Mouse (Mus musculus) monocyte, adult 2 months (primary cell): Measurements from ENCODE around the gene Ssmem1.
A peak's percentile ranks its signal among the peaks of the same experiment; 100 is the strongest.

ENCODE experiments used
- DNase-seq, 2 experiments: peaks; one replicate each; pipeline ENCODE4 v3.0.0; 2022; ENCODE audit warnings: low spot score in 2 of 2, low read depth in 1 of 2

Gene Ssmem1

GRCm38 (mm10) chr6:30509265-30510239 is at the start of gene Ssmem1, which contains the start of gene Tmem209:
Gene Ssmem1, plus strand, starts transcription at chr6:30509849.
Gene Tmem209, minus strand, starts transcription at chr6:30509783.
- DNase-seq = peak; percentile 96

GRCm38 (mm10) chr6:30460750-30461446 is 48.8 kb upstream of the Ssmem1 start:
- no peak for DNase-seq

GRCm38 (mm10) chr6:30461755-30462344 is 47.8 kb upstream of the Ssmem1 start:
- DNase-seq = no peak

- DNase-seq = no peak
Observed at GRCm38 (mm10) chr6:30462822-30463221, 46.8 kb upstream of the Ssmem1 start.

- no peak for DNase-seq
Observed at GRCm38 (mm10) chr6:30465586-30465985, 44.1 kb upstream of the Ssmem1 start.

- no peak for DNase-seq
Observed at GRCm38 (mm10) chr6:30468058-30468457, 41.6 kb upstream of the Ssmem1 start.

- DNase-seq = no peak
Observed at GRCm38 (mm10) chr6:30468684-30469083, 41.0 kb upstream of the Ssmem1 start.

- no peak for DNase-seq
Observed at GRCm38 (mm10) chr6:30469370-30469769, 40.3 kb upstream of the Ssmem1 start.

- DNase-seq = no peak
Observed at GRCm38 (mm10) chr6:30471706-30472105, 37.9 kb upstream of the Ssmem1 start.

GRCm38 (mm10) chr6:30476025-30476765 is 33.5 kb upstream of the Ssmem1 start:
- no peak for DNase-seq

- DNase-seq = no peak
Observed at GRCm38 (mm10) chr6:30477210-30477714, 32.4 kb upstream of the Ssmem1 start.

- no peak for DNase-seq
Observed at GRCm38 (mm10) chr6:30477784-30478183, 31.9 kb upstream of the Ssmem1 start.

GRCm38 (mm10) chr6:30479418-30479817 is 30.2 kb upstream of the Ssmem1 start:
- no peak for DNase-seq

GRCm38 (mm10) chr6:30482908-30483307 is 26.7 kb upstream of the Ssmem1 start:
- DNase-seq = no peak

- no peak for DNase-seq
Observed at GRCm38 (mm10) chr6:30486504-30486903, 23.1 kb upstream of the Ssmem1 start.

- DNase-seq = no peak
Observed at GRCm38 (mm10) chr6:30499049-30499448, 10.6 kb upstream of the Ssmem1 start.

- no peak for DNase-seq
Observed at GRCm38 (mm10) chr6:30508824-30509223, 825 bp upstream of the Ssmem1 start.

- no peak for DNase-seq
Observed at GRCm38 (mm10) chr6:30510291-30510690, 642 bp downstream of the Ssmem1 start.

- no peak for DNase-seq
Observed at GRCm38 (mm10) chr6:30514242-30514641, 4.6 kb downstream of the Ssmem1 start.

GRCm38 (mm10) chr6:30520400-30520799 is 10.8 kb downstream of the Ssmem1 start:
- DNase-seq = no peak
